Mouse (Mus musculus) central nervous system, embryonic 14 days (tissue): ENCODE results near the gene Fbh1. TPM values are rescaled to one million over a fixed set of nuclear protein-coding genes. Genes with fewer than 3 reads are reported as not detected.

Source experiments
- polyA plus RNA-seq: library from polyadenylated mRNA; depleted of rRNA; stranded (reverse); fragments of >200 nt; gene quantifications from 2 replicates; pipeline ENCODE4 v1.2.3, GENCODE M21; 2012; rRNA removed

Fbh1 gene
- 106 TPM in 2 replicates for polyA plus RNA-seq

DNA sequence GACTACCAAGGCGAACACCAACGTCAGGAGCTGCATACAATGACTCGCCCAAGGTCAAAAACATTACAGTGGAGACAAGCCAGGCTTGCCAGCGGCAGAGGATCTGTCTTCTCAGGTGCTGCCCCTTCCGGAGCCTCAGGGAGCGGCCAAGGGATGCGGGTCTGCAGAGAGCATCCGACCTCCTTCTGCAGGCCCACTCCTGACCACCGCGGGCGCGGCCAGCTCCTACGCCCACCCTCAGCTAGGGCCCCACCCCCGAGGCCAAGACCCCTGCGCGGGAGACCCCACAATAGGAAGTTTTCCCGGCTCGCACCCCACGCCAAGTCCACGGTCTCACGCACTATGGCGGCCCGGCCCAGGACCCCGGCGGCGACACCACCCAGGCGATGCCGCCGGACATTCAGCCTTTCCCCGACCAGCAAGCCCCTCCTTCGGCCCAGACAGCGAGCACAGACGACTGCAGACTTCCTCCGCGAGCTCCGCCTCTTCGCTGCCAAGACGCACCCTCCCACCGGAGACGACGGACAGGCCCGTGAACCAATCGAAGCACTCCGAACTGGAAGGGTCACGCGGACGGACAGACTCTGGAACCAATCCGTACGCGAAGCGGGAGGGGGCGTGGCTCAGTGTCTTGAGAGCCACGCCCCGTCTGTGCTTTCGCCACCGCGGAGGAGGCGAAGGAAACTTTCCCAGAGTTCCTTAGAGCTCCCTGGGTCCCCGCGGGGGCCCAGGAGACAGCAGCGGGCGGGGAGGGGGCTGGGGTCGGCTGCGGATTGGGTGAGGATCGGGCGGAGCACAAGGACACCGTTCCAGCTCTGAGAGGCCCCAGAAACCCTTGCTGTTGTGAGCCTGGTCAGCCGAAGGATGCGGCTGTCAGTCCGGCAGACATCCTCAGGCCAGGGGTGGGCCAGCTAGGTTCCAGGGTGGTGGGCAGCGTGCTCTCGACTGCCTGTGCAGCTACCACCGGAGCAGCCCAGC, at the start of gene Fbh1, which contains the start of gene Ankrd16:
Gene Fbh1, minus strand, starts transcription at position 492 of the 978 bp plus-strand sequence.
Gene Ankrd16, plus strand, starts transcription at position 786 of the 978 bp plus-strand sequence.

DNA sequence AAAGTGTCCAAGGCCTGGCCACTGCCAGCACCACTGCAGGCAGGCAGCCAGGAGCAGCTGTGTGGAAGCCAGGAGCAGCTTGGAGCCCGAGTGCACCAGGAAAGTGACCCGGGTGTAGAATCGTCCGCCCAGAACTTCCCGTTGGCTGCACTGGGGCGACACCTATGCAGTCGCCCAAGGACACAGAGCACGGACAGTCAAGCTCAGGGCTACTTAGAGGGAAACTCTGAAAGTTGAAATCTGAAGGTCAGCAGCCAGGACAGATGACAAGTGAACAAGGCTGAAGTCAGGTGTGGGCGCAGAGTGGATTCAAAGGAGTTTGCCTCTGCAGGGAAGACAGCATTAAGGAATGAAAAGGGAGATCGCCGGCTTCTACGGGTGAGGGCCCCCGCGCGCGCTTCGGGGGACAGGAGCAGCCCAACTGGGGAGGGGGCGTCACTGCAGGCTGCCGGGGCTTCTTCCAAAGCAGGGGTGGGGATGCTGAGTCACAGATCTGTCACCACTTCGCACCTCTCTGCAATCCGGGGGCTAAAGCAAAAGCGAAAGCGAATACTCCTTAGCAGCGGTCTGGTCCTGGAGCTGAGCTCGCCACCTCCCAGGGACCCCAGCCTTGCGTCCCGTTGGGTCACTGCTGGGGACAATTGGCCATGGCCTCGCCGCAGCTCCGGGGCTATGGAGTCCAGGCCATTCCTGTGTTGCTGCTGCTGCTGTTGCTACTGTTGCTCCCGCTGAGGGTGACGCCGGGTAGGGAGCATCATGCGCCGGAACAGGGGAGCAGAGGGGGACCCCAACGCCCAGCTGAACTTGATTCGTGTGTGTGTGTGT, 72.0 kb downstream of the Fbh1 start, which contains the start of gene Il15ra:
Gene Il15ra, plus strand, starts transcription at position 90 of the 825 bp plus-strand sequence.

Other genes with a start within 250 kb of the Fbh1 start
- gene Pfkfb3, start 223.5 kb downstream of the Fbh1 start, polyA plus RNA-seq = 38.6 and 42.3 TPM in 2 replicates
- 209 and 233 TPM in 2 replicates for gene Rbm17, start 173.4 kb downstream of the Fbh1 start, polyA plus RNA-seq
- gene Gm17490, start 151.3 kb downstream of the Fbh1 start, polyA plus RNA-seq = not detected in 2 replicates
- gene Il2ra, start 134.8 kb downstream of the Fbh1 start, polyA plus RNA-seq = 0.03 TPM in 1 of 2 replicates, not detected in the other
- 0.81 and 2.0 TPM in 2 replicates for gene Il15ra, start 72.3 kb downstream of the Fbh1 start, polyA plus RNA-seq
- gene Ankrd16, start 294 bp upstream of the Fbh1 start, polyA plus RNA-seq = 168 and 172 TPM in 2 replicates